Mouse (Mus musculus) ES-E14 (cell line): ENCODE data around the gene Rnf225. TPM values are rescaled to one million over a fixed set of nuclear protein-coding genes. Genes with fewer than 3 reads are reported as not detected.

ENCODE experiments used
- DNase-seq: peaks from one replicate; pipeline ENCODE4 v3.0.0-alpha.2; 2013; ENCODE audit warnings: low read depth, low spot score
- H3K27ac ChIP-seq: 2 replicates; pipeline ENCODE4 v1.5.1; 2012; ENCODE audit warnings: low read depth, mild to moderate bottlenecking, low read length, moderate library complexity, mixed read lengths; ENCODE audit not compliant: poor library complexity, insufficient read depth, severe bottlenecking
- H3K36me3 ChIP-seq: 2 replicates; pipeline ENCODE4 v1.6.1; 2012; ENCODE audit warnings: mild to moderate bottlenecking, low read length, moderate library complexity, mixed read lengths; ENCODE audit not compliant: control insufficient read depth, poor library complexity, insufficient read depth, severe bottlenecking
- H3K4me1 ChIP-seq, 2 experiments: fragments of 150-350 bp in 1 of 2; sonication (generic) in 1 of 2; 2 replicates each; pipeline ENCODE4 v1.6.1; 2012; ENCODE audit warnings: low read length in 2 of 2, mild to moderate bottlenecking in 1 of 2, mixed read lengths in 1 of 2; ENCODE audit not compliant: control insufficient read depth in 2 of 2, insufficient read depth in 2 of 2, poor library complexity in 1 of 2
- H3K4me3 ChIP-seq, 2 experiments: fragments of 150-350 bp in 1 of 2; sonication (generic) in 1 of 2; 2 replicates each; pipeline ENCODE4 v1.5.1; 2012; ENCODE audit warnings: low read length in 2 of 2, low read depth in 1 of 2, mild to moderate bottlenecking in 1 of 2, mixed read lengths in 1 of 2; ENCODE audit not compliant: insufficient read depth in 1 of 2, poor library complexity in 1 of 2, severe bottlenecking in 1 of 2
- H3K9ac ChIP-seq: 2 replicates; pipeline ENCODE4 v1.6.1; 2012; ENCODE audit warnings: low read depth, mild to moderate bottlenecking, low read length, mixed read lengths; ENCODE audit not compliant: poor library complexity, insufficient read depth, severe bottlenecking
- H3K9me3 ChIP-seq: fragments of 150-350 bp; sonication (generic); 2 replicates; pipeline ENCODE4 v1.6.1; 2012; ENCODE audit warnings: low read depth, mild to moderate bottlenecking, low read length; ENCODE audit not compliant: control insufficient read depth, insufficient read depth
- CHD2 ChIP-seq: IDR thresholded peaks from 2 replicates; pipeline ENCODE4 v1.6.1; 2014; ENCODE audit warnings: mild to moderate bottlenecking, low read depth, low read length, inconsistent platforms
- HCFC1 ChIP-seq: IDR thresholded peaks from 2 replicates; pipeline ENCODE4 v1.6.1; 2012; ENCODE audit warnings: low read length, inconsistent platforms, borderline replicate concordance; ENCODE audit not compliant: insufficient read depth
- MAFK ChIP-seq: IDR thresholded peaks from 2 replicates; pipeline ENCODE4 v1.6.1; 2014; ENCODE audit warnings: mild to moderate bottlenecking, low read depth, low read length, inconsistent platforms; ENCODE audit not compliant: insufficient read depth
- ZC3H11A ChIP-seq: IDR thresholded peaks from 2 replicates; pipeline ENCODE4 v1.6.1; 2012; ENCODE audit warnings: low read depth, mild to moderate bottlenecking, inconsistent platforms, low read length, borderline replicate concordance
- ZNF384 ChIP-seq: IDR thresholded peaks from 2 replicates; pipeline ENCODE4 v1.6.1; 2012; ENCODE audit warnings: low read depth, low read length, inconsistent platforms
- in situ Hi-C, 2 experiments: fragments of 600-800 bp; cut with MboI; formaldehyde crosslinking; loops; one replicate each; pipeline ENCODE4 v1.15.1; 2025; ENCODE audit warnings: low sequenced_read_pairs in 2 of 2, inconsistent platforms in 1 of 2; ENCODE audit not compliant: unreplicated experiment in 2 of 2
- total RNA-seq: library from RNA; depleted of rRNA; stranded (reverse); fragments of 300-350 nt; gene quantifications from 2 replicates; pipeline ENCODE4 v1.2.3, GENCODE M21; 2012

The Rnf225 gene
- total RNA-seq, 1 experiment = 4.4 TPM

DNA sequence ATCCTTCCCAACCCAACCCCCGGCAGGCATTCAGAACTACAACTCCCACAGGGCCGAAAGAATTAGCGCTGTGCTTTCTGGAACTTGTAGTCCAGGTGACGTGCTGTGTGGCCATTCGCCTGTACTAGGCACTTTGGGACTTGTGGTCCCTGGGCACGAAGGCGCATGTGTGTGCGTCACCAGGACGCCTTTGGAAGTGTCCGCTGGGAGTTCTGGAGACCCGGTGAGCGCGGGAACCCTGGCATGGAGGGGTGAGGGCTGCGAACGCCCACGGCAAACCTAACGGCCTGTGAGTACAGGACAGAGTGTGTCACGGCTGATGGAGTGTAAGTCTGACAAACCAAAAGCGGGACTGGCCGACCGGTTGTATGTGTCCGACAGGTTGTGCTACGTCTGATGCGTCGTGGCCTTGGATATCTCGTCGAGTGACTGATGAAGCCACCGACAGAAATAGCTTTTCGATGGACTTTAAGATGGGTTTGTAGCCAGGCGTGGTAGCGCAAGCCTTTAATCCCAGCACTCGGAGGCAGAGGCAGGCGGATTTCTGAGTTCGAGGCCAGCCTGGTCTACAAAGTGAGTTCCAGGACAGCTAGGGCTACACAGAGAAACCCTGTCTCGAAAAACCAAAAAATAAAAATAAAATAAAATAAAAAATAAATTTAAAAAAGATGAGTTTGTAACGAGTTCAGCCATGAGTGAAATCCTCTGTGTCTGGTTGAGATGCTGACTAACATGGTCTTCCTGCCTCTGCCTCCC is 29.4 kb upstream of the Rnf225 start, which contains the start of gene Zscan22:
Gene Zscan22, plus strand, starts transcription at position 161 of the 756 bp plus-strand sequence.
- Histone ChIP-seq H3K9me3 (no peaks in the 10 kb centered on the region), H3K4me3 (peak within 1 kb of the TSS; percentile 80 to 85), H3K9ac (peak within 1 kb of the TSS; percentile 75), H3K4me1 (peaks cover 0 to 2% of the 10 kb centered on the region in 2 experiments; a peak in 1 of 4 replicates), H3K27ac (no peak within 1 kb of the TSS), H3K36me3 (no peaks in the 10 kb centered on the region)
- DNase-seq = peak; percentile 88
- TF ChIP-seq CHD2 (peak; percentile 76; the same call in 1 of the 2 replicates), MAFK (no peak), HCFC1 (peak; percentile 100)
- in situ Hi-C loops = no loop called here

DNA sequence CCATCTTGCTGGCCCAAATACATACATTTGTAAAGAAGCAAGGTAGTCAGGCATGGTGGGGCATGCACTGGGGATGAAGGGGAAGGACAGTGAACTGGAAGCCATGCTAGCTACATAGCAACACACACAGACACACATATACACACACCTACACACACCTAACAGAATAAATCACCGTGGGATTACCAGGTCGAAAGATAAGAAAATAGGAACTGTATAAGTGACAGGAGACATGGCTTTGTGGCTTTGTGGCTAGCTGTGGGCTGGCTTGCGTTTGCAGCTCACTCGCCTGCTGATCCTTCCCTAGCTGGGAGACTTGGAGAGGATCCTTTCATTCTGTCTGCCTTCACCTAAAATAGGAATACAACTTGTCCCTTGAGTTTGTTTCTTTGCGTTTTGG is 25.7 kb upstream of the Rnf225 start:
- DNase-seq = no peak
- H3K36me3 ChIP-seq = peaks cover 6% of the 10 kb centered on the region

GRCm38 (mm10) chr7:12903623-12904022 is 23.6 kb upstream of the Rnf225 start:
- peaks cover 0 to 5% of the 10 kb centered on the region in 2 experiments; a peak in 1 of 4 replicates for H3K4me1 ChIP-seq
- TF ChIP-seq MAFK (no peak), HCFC1 (peak; percentile 73; the same call in 1 of the 2 replicates)
- in situ Hi-C loops = no loop called here
- H3K9me3 ChIP-seq = no peaks in the 10 kb centered on the region
- peak overlapping the region; percentile 63 for H3K27ac ChIP-seq
- peak overlapping the region; percentile 84 for H3K9ac ChIP-seq
- DNase-seq = peak; percentile 70
- peak overlapping the region; percentile 49 to 77 for H3K4me3 ChIP-seq
- H3K36me3 ChIP-seq = peaks cover 19% of the 10 kb centered on the region

More for the DNA sequence above, 25.7 kb upstream of the Rnf225 start:
- H3K9me3 ChIP-seq = no peaks in the 10 kb centered on the region
- TF ChIP-seq CHD2 = no peak
- no peak for TF ChIP-seq ZNF384
- no peak for TF ChIP-seq HCFC1
- no peak for TF ChIP-seq MAFK
- no peak for TF ChIP-seq ZC3H11A
- no peak overlapping the region for H3K27ac ChIP-seq
- H3K4me1 ChIP-seq = peaks cover 0 to 5% of the 10 kb centered on the region in 2 experiments; a peak in 1 of 4 replicates
- in situ Hi-C loops = no loop called here
- no peak overlapping the region for H3K4me3 ChIP-seq
- no peak overlapping the region for H3K9ac ChIP-seq

DNA sequence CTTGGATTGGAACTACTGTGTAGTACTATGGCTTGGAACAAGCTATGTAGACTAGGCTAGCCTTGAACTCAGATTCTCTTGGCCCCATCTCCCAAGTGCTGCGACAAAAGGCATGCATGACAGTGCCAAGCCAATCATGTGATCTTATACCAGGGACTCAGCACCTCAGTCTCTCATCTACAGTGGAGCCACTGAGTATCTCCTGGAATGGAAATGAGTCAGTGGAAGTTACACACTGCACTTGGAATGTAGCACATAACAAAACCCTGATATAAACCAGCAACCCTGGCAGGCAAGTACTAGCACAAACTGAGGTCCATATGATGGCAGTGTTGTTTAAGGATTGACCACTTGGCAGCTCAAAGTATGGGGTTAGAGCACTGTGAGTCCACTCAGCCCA is 22.1 kb upstream of the Rnf225 start:
- H3K4me1 ChIP-seq = peaks cover 2 to 5% of the 10 kb centered on the region in 2 experiments; a peak in 2 of 4 replicates
- no peaks in the 10 kb centered on the region for H3K9me3 ChIP-seq
- H3K9ac ChIP-seq = no peak overlapping the region
- in situ Hi-C loops = no loop called here
- no peak for TF ChIP-seq MAFK
- no peak for TF ChIP-seq CHD2
- H3K27ac ChIP-seq = no peak overlapping the region
- H3K4me3 ChIP-seq = no peak overlapping the region
- no peak for DNase-seq
- H3K36me3 ChIP-seq = peaks cover 19% of the 10 kb centered on the region

DNA sequence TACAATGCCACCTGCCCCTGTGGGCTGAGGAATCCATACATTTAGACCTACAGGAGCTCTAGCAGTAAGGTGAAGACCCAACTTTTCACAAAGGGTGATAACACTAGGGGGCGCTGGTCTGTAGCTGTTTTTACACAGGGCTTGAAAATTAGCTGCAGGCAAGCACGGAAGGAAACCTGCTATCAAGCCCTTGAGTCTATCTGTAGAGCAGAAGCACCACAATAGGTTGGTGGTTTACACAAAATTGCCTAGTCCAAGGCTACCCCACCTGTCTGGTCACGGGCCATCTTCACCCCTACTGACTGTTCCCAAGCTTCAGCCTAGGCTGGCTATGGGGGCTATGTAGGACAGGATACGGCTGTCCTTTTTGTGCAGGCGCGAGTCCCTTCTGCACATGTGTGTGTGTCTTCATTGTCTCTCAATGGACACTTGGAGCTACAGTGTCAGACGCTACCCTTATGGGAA is 17.7 kb upstream of the Rnf225 start:
- Histone ChIP-seq H3K4me1 (peaks cover 0 to 2% of the 10 kb centered on the region in 2 experiments; a peak in 1 of 4 replicates), H3K36me3 (peaks cover 19% of the 10 kb centered on the region), H3K9me3 (no peaks in the 10 kb centered on the region), H3K27ac (no peak overlapping the region), H3K4me3 (peak overlapping the region; percentile 84 to 89; a peak in 2 of 4 replicates), H3K9ac (peak overlapping the region; percentile 89; the same call in 1 of the 2 replicates)
- no peak for DNase-seq
- TF ChIP-seq CHD2 = no peak
- TF ChIP-seq MAFK = no peak
- no peak for TF ChIP-seq ZNF384
- TF ChIP-seq HCFC1 = no peak
- TF ChIP-seq ZC3H11A = no peak
- in situ Hi-C loops = no loop called here
